Mouse (Mus musculus) G1E (cell line): ENCODE data around the gene Ccdc13. TPM values are rescaled to one million over a fixed set of nuclear protein-coding genes. Genes with fewer than 3 reads are reported as not detected.

ENCODE experiments used
- ATAC-seq: 2 replicates; pipeline ENCODE4 v1.8.0; 2016; ENCODE audit warnings: mild to moderate bottlenecking; ENCODE audit not compliant: insufficient number of reproducible peaks, poor library complexity, low FRiP score, severe bottlenecking; ENCODE audit errors: extremely low read depth
- DNase-seq: peaks from one replicate; pipeline ENCODE4 v3.0.0; 2012; ENCODE audit warnings: low spot score
- H3K27me3 ChIP-seq: 2 replicates; pipeline ENCODE4 v1.6.1; 2012; ENCODE audit warnings: mild to moderate bottlenecking, low read length, inconsistent platforms; ENCODE audit not compliant: insufficient read depth
- H3K36me3 ChIP-seq: replicated peaks from 2 replicates; pipeline ENCODE3; 2012; ENCODE audit warnings: mild to moderate bottlenecking, inconsistent platforms
- H3K4me1 ChIP-seq: 2 replicates; pipeline ENCODE4 v1.6.1; 2012; ENCODE audit warnings: low read depth, low read length, inconsistent platforms, mixed read lengths; ENCODE audit not compliant: insufficient read depth
- H3K4me3 ChIP-seq: 2 replicates; pipeline ENCODE4 v1.5.1; 2012; ENCODE audit warnings: low read depth, mild to moderate bottlenecking, inconsistent platforms, low read length, moderate library complexity, mixed read lengths
- H3K9me3 ChIP-seq: replicated peaks from 2 replicates; pipeline ENCODE4 v1.6.1; 2012; ENCODE audit warnings: inconsistent platforms
- CTCF ChIP-seq: IDR thresholded peaks from 2 replicates; pipeline ENCODE4 v1.5.1; 2012; ENCODE audit warnings: low read depth, low read length, inconsistent platforms, mixed read lengths
- GATA1 ChIP-seq: IDR thresholded peaks from 2 replicates; pipeline ENCODE4 v1.6.1; 2012; ENCODE audit warnings: borderline replicate concordance, low read length, inconsistent platforms, mixed read lengths
- GATA2 ChIP-seq: IDR thresholded peaks from 2 replicates; pipeline ENCODE4 v1.6.1; 2012; ENCODE audit warnings: low read depth, low read length, inconsistent platforms, borderline replicate concordance
- POLR2AphosphoS5 ChIP-seq: IDR thresholded peaks from 2 replicates; pipeline ENCODE4 v1.6.1; 2012; ENCODE audit warnings: low read depth, low read length, inconsistent platforms; ENCODE audit not compliant: insufficient replicate concordance
- TAL1 ChIP-seq: conservative IDR thresholded peaks from 2 replicates; pipeline ENCODE4 v1.6.1; 2012; ENCODE audit warnings: low read depth, low read length, inconsistent platforms, mixed read lengths
- polyA plus RNA-seq: library from polyadenylated mRNA; stranded (reverse); fragments of >175 nt; gene quantifications from 2 replicates; pipeline ENCODE4 v1.2.3, GENCODE M21; 2012
- total RNA-seq, 2 experiments: library from RNA; stranded (forward) in 1 of 2; stranded (reverse) in 1 of 2; fragments of 200-1000 nt in 1 of 2; fragments of >200 nt in 1 of 2; fragmentation: Nextera tagmentation in 1 of 2; gene quantifications; 2 replicates each; pipeline ENCODE4 v1.2.3; 2014 to 2017

The Ccdc13 gene
- total and polyA plus RNA-seq, 3 experiments = 0.09 to 0.33 TPM; not detected in 1

- ATAC-seq (no peak), DNase-seq (no peak)
- H3K9me3 ChIP-seq = peaks cover 6% of the 10 kb centered on the region
- no peak for TF ChIP-seq GATA2
- TF ChIP-seq GATA1 = no peak
- TF ChIP-seq TAL1 = no peak
- no peak for TF ChIP-seq CTCF
- TF ChIP-seq POLR2AphosphoS5 = no peak
- H3K4me1 ChIP-seq = peaks cover 47% of the 10 kb centered on the region
- H3K4me3 ChIP-seq = no peak overlapping the region
- peaks cover 90% of the 10 kb centered on the region for H3K36me3 ChIP-seq
- no peaks in the 10 kb centered on the region for H3K27me3 ChIP-seq
These were observed 8.6 kb upstream of the Ccdc13 start for GRCm38 (mm10) chr9:121847842-121848241.

- DNase-seq (no peak), ATAC-seq (no peak)
- TF ChIP-seq GATA2 (no peak), GATA1 (no peak), TAL1 (no peak), POLR2AphosphoS5 (no peak), CTCF (no peak)
- H3K4me1 ChIP-seq = peaks cover 44% of the 10 kb centered on the region
- no peak overlapping the region for H3K4me3 ChIP-seq
- peaks cover 83% of the 10 kb centered on the region for H3K36me3 ChIP-seq
- peaks cover 6% of the 10 kb centered on the region for H3K9me3 ChIP-seq
- no peaks in the 10 kb centered on the region for H3K27me3 ChIP-seq
These were observed 7.9 kb upstream of the Ccdc13 start for GRCm38 (mm10) chr9:121847138-121847537.

- peaks cover 78% of the 10 kb centered on the region for H3K36me3 ChIP-seq
- peak; percentile 27 for DNase-seq
- TF ChIP-seq CTCF (peak; percentile 24; the same call in 1 of the 2 replicates), GATA1 (no peak), TAL1 (no peak)
- H3K4me3 ChIP-seq = no peak overlapping the region
- peaks cover 6% of the 10 kb centered on the region for H3K9me3 ChIP-seq
- ATAC-seq = no peak
- peaks cover 2% of the 10 kb centered on the region; the same call in 1 of the 2 replicates for H3K27me3 ChIP-seq
- peaks cover 39% of the 10 kb centered on the region for H3K4me1 ChIP-seq
These were observed 7.4 kb upstream of the Ccdc13 start for GRCm38 (mm10) chr9:121846526-121847118.

- peaks cover 41% of the 10 kb centered on the region for H3K36me3 ChIP-seq
- no peak overlapping the region for H3K4me3 ChIP-seq
- H3K9me3 ChIP-seq = peaks cover 6% of the 10 kb centered on the region
- H3K27me3 ChIP-seq = peaks cover 14% of the 10 kb centered on the region; the same call in 1 of the 2 replicates
- TF ChIP-seq TAL1 (no peak), CTCF (no peak), POLR2AphosphoS5 (no peak), GATA1 (no peak), GATA2 (no peak)
- ATAC-seq (no peak), DNase-seq (no peak)
- H3K4me1 ChIP-seq = peaks cover 10% of the 10 kb centered on the region
These were observed 3.7 kb upstream of the Ccdc13 start for GRCm38 (mm10) chr9:121842914-121843313.

GRCm38 (mm10) chr9:121839622-121839965 is 333 bp upstream of the Ccdc13 start:
- H3K4me3 ChIP-seq = no peak overlapping the region
- no peaks in the 10 kb centered on the region for H3K4me1 ChIP-seq
- H3K9me3 ChIP-seq = peaks cover 12% of the 10 kb centered on the region
- TF ChIP-seq GATA1 (no peak), TAL1 (no peak), CTCF (no peak), POLR2AphosphoS5 (no peak), GATA2 (no peak)
- no peak for ATAC-seq
- peaks cover 19% of the 10 kb centered on the region; the same call in 1 of the 2 replicates for H3K27me3 ChIP-seq
- peaks cover 9% of the 10 kb centered on the region for H3K36me3 ChIP-seq
- no peak for DNase-seq

- Histone ChIP-seq H3K27me3 (peaks cover 26% of the 10 kb centered on the region; the same call in 1 of the 2 replicates), H3K9me3 (peaks cover 7% of the 10 kb centered on the region), H3K4me3 (no peak overlapping the region), H3K4me1 (no peaks in the 10 kb centered on the region), H3K36me3 (no peaks in the 10 kb centered on the region)
- DNase-seq (no peak), ATAC-seq (no peak)
- TF ChIP-seq CTCF (no peak), POLR2AphosphoS5 (no peak), GATA1 (no peak), GATA2 (no peak), TAL1 (no peak)
These were observed 1.3 kb downstream of the Ccdc13 start for GRCm38 (mm10) chr9:121838008-121838407.
